Mouse (Mus musculus): ENCODE measurements around the gene Hip1r. TPM values are rescaled to one million over a fixed set of nuclear protein-coding genes. Genes with fewer than 3 reads are reported as not detected.

Hip1r gene
- polyA plus RNA-seq, 1 experiment = 53.6 TPM

- Histone ChIP-seq H3K4me1 (ENCODE audit: control insufficient read depth, insufficient read depth, low read length) (peaks cover 25% of the 10 kb centered on the region), H3K4me3 (replicated peaks; ENCODE audit: control insufficient read depth, low read depth, low read length) (no peak overlapping the region), H3K27ac (ENCODE audit: control insufficient read depth, insufficient read depth, low read depth, low read length, poor library complexity) (peak overlapping the region; percentile 57)
- whole genome bisulfite sequencing = 83% methylated on average over 15 of the region's 15 CpGs
- TF ChIP-seq CTCF (IDR thresholded peaks at IDR 0.05; ENCODE audit: control insufficient read depth, insufficient read depth, low read length) = no peak
- no peak for TF ChIP-seq POLR2A (IDR thresholded peaks at IDR 0.05; ENCODE audit: borderline replicate concordance, control insufficient read depth, low read depth, low read length)
Observed at GRCm38 (mm10) chr5:124025587-124026441, 52.4 kb downstream of the Hip1r start.

GRCm38 (mm10) chr5:124026568-124026967 is 53.1 kb downstream of the Hip1r start:
- TF ChIP-seq CTCF (IDR thresholded peaks at IDR 0.05; ENCODE audit: control insufficient read depth, insufficient read depth, low read length) = no peak
- TF ChIP-seq POLR2A (IDR thresholded peaks at IDR 0.05; ENCODE audit: borderline replicate concordance, control insufficient read depth, low read depth, low read length) = no peak
- WGBS = 63% methylated on average over 5 of the region's 5 CpGs
- no peak overlapping the region for H3K4me3 ChIP-seq (replicated peaks; ENCODE audit: control insufficient read depth, low read depth, low read length)
- H3K4me1 ChIP-seq (ENCODE audit: control insufficient read depth, insufficient read depth, low read length) = peaks cover 24% of the 10 kb centered on the region
- H3K27ac ChIP-seq (ENCODE audit: control insufficient read depth, insufficient read depth, low read depth, low read length, poor library complexity) = peak overlapping the region; percentile 57

GRCm38 (mm10) chr5:124027702-124028470 is 54.5 kb downstream of the Hip1r start:
- 41% methylated on average over 19 of the region's 19 CpGs for WGBS
- Histone ChIP-seq H3K4me3 (replicated peaks; ENCODE audit: control insufficient read depth, low read depth, low read length) (peak overlapping the region; percentile 7), H3K27ac (ENCODE audit: control insufficient read depth, insufficient read depth, low read depth, low read length, poor library complexity) (peak overlapping the region; percentile 67), H3K4me1 (ENCODE audit: control insufficient read depth, insufficient read depth, low read length) (peaks cover 19% of the 10 kb centered on the region)
- TF ChIP-seq CTCF (IDR thresholded peaks at IDR 0.05; ENCODE audit: control insufficient read depth, insufficient read depth, low read length) = no peak
- TF ChIP-seq POLR2A (IDR thresholded peaks at IDR 0.05; ENCODE audit: borderline replicate concordance, control insufficient read depth, low read depth, low read length) = no peak

GRCm38 (mm10) chr5:124028680-124029079 is 55.3 kb downstream of the Hip1r start:
- TF ChIP-seq CTCF (IDR thresholded peaks at IDR 0.05; ENCODE audit: control insufficient read depth, insufficient read depth, low read length) = no peak
- TF ChIP-seq POLR2A (IDR thresholded peaks at IDR 0.05; ENCODE audit: borderline replicate concordance, control insufficient read depth, low read depth, low read length) = no peak
- H3K4me3 ChIP-seq (replicated peaks; ENCODE audit: control insufficient read depth, low read depth, low read length) = no peak overlapping the region
- WGBS = 20% methylated on average over 7 of the region's 7 CpGs
- peaks cover 19% of the 10 kb centered on the region for H3K4me1 ChIP-seq (ENCODE audit: control insufficient read depth, insufficient read depth, low read length)
- H3K27ac ChIP-seq (ENCODE audit: control insufficient read depth, insufficient read depth, low read depth, low read length, poor library complexity) = peak overlapping the region; percentile 67

- no peak for TF ChIP-seq CTCF (IDR thresholded peaks at IDR 0.05; ENCODE audit: control insufficient read depth, insufficient read depth, low read length)
- TF ChIP-seq POLR2A (IDR thresholded peaks at IDR 0.05; ENCODE audit: borderline replicate concordance, control insufficient read depth, low read depth, low read length) = no peak
- Histone ChIP-seq H3K4me3 (replicated peaks; ENCODE audit: control insufficient read depth, low read depth, low read length) (no peak overlapping the region), H3K4me1 (ENCODE audit: control insufficient read depth, insufficient read depth, low read length) (peaks cover 16% of the 10 kb centered on the region), H3K27ac (ENCODE audit: control insufficient read depth, insufficient read depth, low read depth, low read length, poor library complexity) (no peak overlapping the region)
- 70% methylated on average over 19 of the region's 19 CpGs for WGBS
Observed at GRCm38 (mm10) chr5:124029220-124030035, 56.0 kb downstream of the Hip1r start.

- TF ChIP-seq POLR2A (IDR thresholded peaks at IDR 0.05; ENCODE audit: borderline replicate concordance, control insufficient read depth, low read depth, low read length) (no peak), CTCF (IDR thresholded peaks at IDR 0.05; ENCODE audit: control insufficient read depth, insufficient read depth, low read length) (no peak)
- H3K4me1 ChIP-seq (ENCODE audit: control insufficient read depth, insufficient read depth, low read length) = peaks cover 12% of the 10 kb centered on the region
- H3K27ac ChIP-seq (ENCODE audit: control insufficient read depth, insufficient read depth, low read depth, low read length, poor library complexity) = peak overlapping the region; percentile 84
Observed at GRCm38 (mm10) chr5:124030386-124031067, 57.1 kb downstream of the Hip1r start.

More at GRCm38 (mm10) chr5:124030386-124031067, 57.1 kb downstream of the Hip1r start:
- peak overlapping the region; percentile 37 for H3K4me3 ChIP-seq (replicated peaks; ENCODE audit: control insufficient read depth, low read depth, low read length)
- WGBS = 42% methylated on average over 12 of the region's 12 CpGs

All from bone marrow, adult 2 months (tissue).